Mouse (Mus musculus): ENCODE results near the gene Gfral.

Gene Gfral

GRCm38 (mm10) chr9:76213557-76213956 lies at the start of gene Gfral:
Gene Gfral (minus strand): TSS chr9:76213657.
- no peak for DNase-seq (ENCODE audit: low read depth, low spot score)

DNA sequence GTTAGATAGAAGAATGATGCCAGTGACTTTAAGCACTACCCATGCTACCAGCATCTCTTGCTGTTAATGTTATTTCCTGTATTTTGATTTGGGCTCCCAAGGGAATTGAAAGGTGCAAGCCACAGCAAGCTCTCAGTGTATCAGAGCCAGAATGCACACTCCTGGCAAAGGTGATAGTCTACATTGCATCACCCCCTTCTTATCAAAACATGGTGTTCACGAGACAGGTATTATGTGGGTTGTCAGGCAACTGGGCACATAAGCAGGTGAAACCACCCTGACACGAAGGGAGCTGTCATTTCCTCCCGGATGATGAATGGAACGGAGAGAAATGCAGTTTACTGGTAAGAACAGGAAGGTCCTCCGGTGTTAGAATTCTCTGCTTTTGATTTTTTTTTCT lies 44.3 kb upstream of the Gfral start:
- DNase-seq (ENCODE audit: low read depth, low spot score), result no peak

DNA sequence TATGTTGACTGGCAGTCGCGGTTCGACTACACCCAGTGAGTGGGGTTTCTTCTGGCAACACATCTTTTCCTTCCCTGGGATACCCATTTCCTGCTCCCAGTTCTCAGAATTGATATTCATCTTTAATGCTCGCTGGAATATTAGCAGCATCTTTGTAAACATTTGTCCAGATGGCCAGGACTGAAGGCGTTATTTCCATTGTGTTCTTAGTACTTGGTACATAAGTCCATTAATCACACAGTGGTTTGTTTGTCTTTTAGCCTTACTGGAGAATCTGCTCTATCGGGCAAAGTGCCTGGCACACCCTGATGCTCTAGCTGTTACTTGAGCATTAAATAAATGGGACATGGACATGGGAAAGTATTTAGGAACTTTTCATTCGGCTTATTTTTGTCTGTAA lies 39.1 kb upstream of the Gfral start:
- no peak for DNase-seq (ENCODE audit: low read depth, low spot score)

- no peak for DNase-seq (ENCODE audit: low read depth, low spot score)
Observed at GRCm38 (mm10) chr9:76252109-76252508, 38.7 kb upstream of the Gfral start.

- DNase-seq (ENCODE audit: low read depth, low spot score), result no peak
Observed at GRCm38 (mm10) chr9:76242322-76242721, 28.9 kb upstream of the Gfral start.

DNA sequence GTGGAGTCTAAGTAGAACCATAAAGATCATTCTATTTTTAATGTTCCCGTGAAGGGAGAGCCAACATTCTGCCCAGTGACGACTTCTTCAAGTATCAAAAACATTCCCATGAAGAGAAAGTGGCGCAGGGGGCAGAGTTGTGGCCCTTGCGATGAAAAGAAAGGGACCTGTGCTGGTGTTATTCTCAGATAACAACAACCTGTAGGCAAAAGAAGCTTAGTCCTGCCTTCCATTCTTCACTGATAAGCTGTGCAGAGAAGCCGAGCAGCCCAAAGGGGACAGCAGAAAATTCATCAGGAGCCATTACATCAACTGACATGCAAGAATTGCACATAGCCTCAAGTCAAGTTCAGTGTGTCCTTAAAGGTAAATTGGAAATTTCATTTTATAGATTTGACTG lies 24.5 kb upstream of the Gfral start:
- no peak for DNase-seq (ENCODE audit: low read depth, low spot score)

- no peak for DNase-seq (ENCODE audit: low read depth, low spot score)
Observed at GRCm38 (mm10) chr9:76237243-76237642, 23.8 kb upstream of the Gfral start.

GRCm38 (mm10) chr9:76236626-76237025 lies 23.2 kb upstream of the Gfral start:
- DNase-seq (ENCODE audit: low read depth, low spot score), result peak; percentile 34

DNA sequence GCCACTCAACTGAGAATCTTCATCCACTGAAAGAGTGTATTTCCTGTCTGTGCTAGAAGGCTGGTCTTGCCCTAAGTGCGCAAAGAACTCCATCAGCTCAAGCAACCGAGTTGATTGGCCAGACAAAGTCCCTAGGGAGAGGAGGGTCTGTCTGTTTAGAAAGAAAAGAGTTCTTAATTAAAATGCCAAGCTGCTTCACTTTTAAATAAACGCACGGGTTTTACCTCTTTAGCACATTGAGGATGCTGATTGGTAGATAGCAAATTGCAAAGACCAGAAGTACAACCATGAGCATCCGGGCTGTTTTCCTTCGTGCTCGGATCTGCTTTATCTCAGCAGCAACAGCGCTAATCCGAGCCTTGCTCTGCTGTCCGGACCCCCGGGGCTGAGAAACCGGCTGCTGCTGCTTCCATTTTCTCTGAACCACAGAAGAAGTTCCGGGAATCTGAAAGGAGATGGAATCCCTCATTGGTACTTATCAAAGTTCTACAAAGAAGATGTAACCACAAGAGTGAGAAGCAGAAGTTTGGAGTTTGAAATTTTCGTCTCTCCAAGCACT lies 22.6 kb upstream of the Gfral start:
- DNase-seq (ENCODE audit: low read depth, low spot score), result peak; percentile 2

- DNase-seq (ENCODE audit: low read depth, low spot score), result no peak
Observed at GRCm38 (mm10) chr9:76234899-76235298, 21.4 kb upstream of the Gfral start.

DNA sequence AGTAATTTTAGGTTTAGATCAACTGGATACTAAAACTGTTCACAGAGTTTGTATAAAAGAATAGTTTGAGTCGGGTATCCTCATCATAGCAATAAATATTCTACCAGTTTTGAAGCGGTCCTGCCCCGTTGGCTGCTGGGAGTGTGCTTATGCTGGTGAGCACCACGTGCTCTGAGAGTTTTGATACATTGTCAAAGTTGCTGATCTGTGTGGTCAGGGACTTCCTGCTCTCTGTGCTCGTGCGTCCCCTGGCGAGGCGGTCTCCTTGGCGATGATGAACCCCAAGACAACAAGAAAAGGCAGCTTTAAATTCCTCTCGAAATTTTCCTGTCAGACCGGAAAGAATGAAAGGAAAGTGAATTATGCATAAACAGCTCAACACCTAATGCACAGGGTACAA lies 16.9 kb upstream of the Gfral start:
- no peak for DNase-seq (ENCODE audit: low read depth, low spot score)

DNA sequence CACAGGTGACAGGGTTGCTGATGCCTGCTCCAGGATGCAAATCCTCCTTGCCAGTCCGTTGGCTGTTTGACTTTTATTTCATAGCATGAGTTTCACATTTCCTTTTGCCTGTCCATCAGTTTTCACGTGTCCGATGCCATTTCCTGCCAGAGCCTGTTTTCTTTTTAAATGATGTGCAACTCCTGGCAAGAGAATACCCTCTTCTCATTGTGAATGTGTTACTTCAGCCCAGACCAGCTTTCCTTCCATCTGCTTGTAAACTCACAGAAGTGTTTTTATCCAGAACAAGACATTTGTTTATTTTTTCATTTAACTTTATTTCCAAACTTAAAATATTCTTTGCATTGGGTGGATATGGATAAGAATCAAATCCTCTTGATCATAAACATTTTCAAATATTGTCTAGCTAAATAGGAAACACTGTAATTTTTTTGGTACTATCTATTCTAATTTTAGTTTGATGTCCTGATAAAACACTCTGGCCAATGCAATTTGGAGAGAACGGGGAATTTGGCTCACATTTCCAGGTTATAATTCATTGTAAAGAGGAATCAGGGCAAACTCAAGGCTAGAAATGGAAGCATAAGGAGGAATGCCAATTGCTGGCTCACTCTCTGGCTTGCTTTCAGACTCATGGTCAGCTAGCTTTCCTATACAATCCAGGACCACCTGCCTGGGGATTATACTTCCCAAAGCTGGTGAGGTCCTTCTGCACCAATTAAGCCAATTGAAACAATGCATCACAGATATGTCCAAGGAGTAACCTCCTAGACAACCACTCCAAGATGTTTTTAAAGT lies 3.9 kb upstream of the Gfral start:
- DNase-seq (ENCODE audit: low read depth, low spot score), result no peak

DNA sequence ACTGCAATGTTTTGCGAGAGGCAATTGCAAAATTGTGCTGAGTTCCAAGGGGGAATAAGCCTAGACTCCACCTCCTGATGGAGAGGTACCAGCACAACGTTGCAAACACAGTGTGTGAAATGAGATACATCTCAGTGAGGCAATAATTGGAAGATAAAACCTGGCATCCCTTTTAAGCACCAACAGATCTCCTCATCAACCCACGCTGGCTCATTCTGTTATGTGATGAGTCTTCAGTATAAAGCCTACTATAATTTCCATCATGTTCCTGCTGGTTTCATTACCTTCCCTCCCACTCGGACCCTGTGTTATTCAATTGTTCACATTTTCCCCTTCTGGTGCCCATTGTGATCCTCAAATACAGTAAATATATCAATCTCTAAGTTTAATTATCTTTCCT lies 1.2 kb upstream of the Gfral start:
- DNase-seq (ENCODE audit: low read depth, low spot score), result no peak

DNA sequence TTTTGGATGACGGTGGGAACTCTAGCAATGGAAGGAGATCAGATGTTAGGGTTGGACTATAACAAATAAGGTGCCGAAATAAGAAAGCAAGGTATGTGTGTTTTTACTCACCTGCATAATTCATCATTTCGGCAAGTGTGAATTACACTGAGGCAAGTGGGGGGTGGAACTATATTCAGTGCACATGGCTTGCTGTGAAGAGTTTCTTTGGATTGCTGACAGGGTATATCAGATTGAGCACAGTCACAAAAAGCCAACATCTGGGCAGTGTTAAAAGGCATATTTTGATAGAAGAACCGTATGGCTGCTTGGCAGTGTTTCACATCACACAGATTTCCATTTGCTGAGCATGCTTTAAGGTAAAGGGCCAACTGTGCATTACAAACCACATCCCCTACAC lies 16.5 kb downstream of the Gfral start:
- DNase-seq (ENCODE audit: low read depth, low spot score), result no peak

- no peak for DNase-seq (ENCODE audit: low read depth, low spot score)
Observed at GRCm38 (mm10) chr9:76179221-76179620, 34.2 kb downstream of the Gfral start.

GRCm38 (mm10) chr9:76172686-76173295 lies 40.7 kb downstream of the Gfral start:
- DNase-seq (ENCODE audit: low read depth, low spot score), result peak; percentile 6

GRCm38 (mm10) chr9:76168355-76168754 lies 45.1 kb downstream of the Gfral start:
- DNase-seq (ENCODE audit: low read depth, low spot score), result no peak

GRCm38 (mm10) chr9:76162446-76162845 lies 51.0 kb downstream of the Gfral start:
- no peak for DNase-seq (ENCODE audit: low read depth, low spot score)

- no peak for DNase-seq (ENCODE audit: low read depth, low spot score)
Observed at GRCm38 (mm10) chr9:76145593-76145992, 67.9 kb downstream of the Gfral start.

DNA sequence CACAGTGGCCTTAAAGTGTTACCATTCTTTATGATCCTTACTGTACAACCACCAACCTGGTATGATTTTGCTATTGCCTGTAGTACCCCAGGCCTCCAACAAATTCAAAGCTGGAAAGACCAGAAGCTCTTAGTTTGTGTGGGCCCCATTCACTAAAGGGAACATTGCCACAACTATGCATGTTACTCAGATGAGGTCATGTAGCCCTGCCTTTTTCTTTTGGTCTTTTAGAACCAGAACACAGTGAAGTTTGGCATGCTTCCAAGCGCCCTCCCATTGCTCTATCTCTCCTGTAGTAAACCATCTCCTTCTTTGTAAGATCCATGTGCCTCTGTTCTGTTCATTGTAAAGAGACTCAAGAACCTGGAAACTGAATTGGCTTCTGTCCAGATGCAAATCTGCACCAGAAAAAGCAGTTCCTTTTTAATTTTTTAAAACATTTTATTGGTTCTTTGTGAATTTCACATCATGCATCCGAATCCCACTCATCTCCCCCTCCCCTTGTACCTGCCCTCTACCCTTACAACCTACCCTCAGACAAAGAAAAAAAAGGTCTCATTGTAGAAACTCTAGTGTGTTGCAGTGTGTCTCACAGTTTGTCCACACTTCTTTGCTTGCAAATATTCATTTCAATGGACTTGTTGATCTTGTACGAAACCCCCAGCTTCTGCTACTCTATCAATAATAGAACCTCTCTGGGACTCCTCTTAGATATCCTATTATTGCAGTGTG lies 74.9 kb downstream of the Gfral start:
- peak; percentile 12 for DNase-seq (ENCODE audit: low read depth, low spot score)

GRCm38 (mm10) chr9:76134042-76134441 lies 79.4 kb downstream of the Gfral start:
- no peak for DNase-seq (ENCODE audit: low read depth, low spot score)

GRCm38 (mm10) chr9:76129353-76129752 lies 84.1 kb downstream of the Gfral start:
- no peak for DNase-seq (ENCODE audit: low read depth, low spot score)
